Mouse (Mus musculus) embryonic facial prominence, embryonic 14.5 days (tissue): ENCODE measurements around the gene Ap2b1. TPM values are rescaled to one million over a fixed set of nuclear protein-coding genes. Genes with fewer than 3 reads are reported as not detected.

Source experiments
- ATAC-seq: fragments of 200-750 bp; cut with Nextera tagmentation; 2 replicates; pipeline ENCODE4 v1.8.0; 2017; ENCODE audit warnings: low read depth, moderate number of reproducible peaks, moderate TSS enrichment
- DNase-seq: peaks from one replicate; pipeline ENCODE4 v3.0.0-alpha.2; 2015; ENCODE audit warnings: low spot score
- H3K27ac ChIP-seq: fragments of 300-500 bp; sonication (generic); replicated peaks from 2 replicates; pipeline ENCODE4 v1.5.1; 2014; ENCODE audit warnings: low read depth, mild to moderate bottlenecking, low read length, moderate library complexity
- H3K27me3 ChIP-seq: fragments of 300-500 bp; sonication (generic); replicated peaks from 2 replicates; pipeline ENCODE4 v1.6.1; 2014; ENCODE audit warnings: low read length; ENCODE audit not compliant: control insufficient read depth, insufficient read depth
- H3K36me3 ChIP-seq: fragments of 300-500 bp; sonication (generic); 2 replicates; pipeline ENCODE4 v1.6.1; 2014; ENCODE audit warnings: low read length, mixed read lengths; ENCODE audit not compliant: control insufficient read depth, insufficient read depth
- H3K4me1 ChIP-seq: fragments of 300-500 bp; sonication (generic); 2 replicates; pipeline ENCODE4 v1.6.1; 2014; ENCODE audit warnings: antibody characterized with exemption, low read length; ENCODE audit not compliant: control insufficient read depth, insufficient read depth
- H3K4me2 ChIP-seq: fragments of 300-500 bp; sonication (generic); 2 replicates; pipeline ENCODE4 v1.6.1; 2014; ENCODE audit warnings: low read depth, mild to moderate bottlenecking, low read length, moderate library complexity, mixed read lengths
- H3K4me3 ChIP-seq: fragments of 300-500 bp; sonication (generic); 2 replicates; pipeline ENCODE4 v1.5.1; 2014; ENCODE audit warnings: low read depth, mild to moderate bottlenecking, low read length
- H3K9ac ChIP-seq: fragments of 300-500 bp; sonication (generic); 2 replicates; pipeline ENCODE4 v1.6.1; 2014; ENCODE audit warnings: low read depth, mild to moderate bottlenecking, low read length, moderate library complexity, mixed read lengths
- H3K9me3 ChIP-seq: fragments of 300-500 bp; sonication (generic); 2 replicates; pipeline ENCODE4 v1.6.1; 2016; ENCODE audit warnings: low read length; ENCODE audit not compliant: control insufficient read depth
- WGBS: fragments of 180-500 bp; shearing (Covaris S2); extraction: QIAGEN DNeasy Blood & Tissue Kit; methylation state at CpG from one replicate; pipeline ENCODE4 v1.1.7; 2014; 5-methylcytosine and 5-hydroxymethylcytosine counted together
- polyA plus RNA-seq: library from polyadenylated mRNA; unstranded; fragments of >200 nt; fragmentation: Nextera tagmentation; extraction: Ambion mirVana; gene quantifications from 2 replicates; pipeline ENCODE4 v1.2.1, GENCODE M21; 2014

Gene Ap2b1
- polyA plus RNA-seq, 1 experiment from 2014 or later: 65.5 TPM

DNA sequence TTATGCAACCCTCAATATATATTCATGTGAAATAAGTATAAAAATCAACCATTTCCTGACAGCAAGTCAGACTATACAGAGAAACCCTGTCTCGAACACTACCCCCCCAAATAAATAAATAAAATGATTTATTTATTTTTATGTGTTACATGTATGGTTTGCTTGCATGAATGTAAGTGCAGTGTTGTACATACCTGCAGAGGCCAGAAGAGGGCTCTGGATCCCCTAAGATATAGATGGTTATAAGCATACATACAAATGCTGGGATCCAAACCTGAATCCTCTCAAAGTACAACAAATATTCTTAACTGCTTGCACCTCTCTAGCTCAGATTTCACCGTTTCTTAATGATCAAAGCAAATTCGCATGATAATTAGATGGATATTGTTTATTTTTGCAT is 58.6 kb downstream of the Ap2b1 start:
- Histone ChIP-seq H3K9me3 (no peaks in the 10 kb centered on the region), H3K36me3 (peaks cover 27% of the 10 kb centered on the region), H3K4me2 (no peak overlapping the region), H3K4me3 (no peak overlapping the region), H3K27me3 (no peaks in the 10 kb centered on the region), H3K27ac (no peak overlapping the region), H3K4me1 (no peaks in the 10 kb centered on the region), H3K9ac (no peak overlapping the region)
- ATAC-seq: no peak
- DNase-seq: peak; percentile 70
- WGBS: 68% methylated on average over 3 of the region's 3 CpGs

DNA sequence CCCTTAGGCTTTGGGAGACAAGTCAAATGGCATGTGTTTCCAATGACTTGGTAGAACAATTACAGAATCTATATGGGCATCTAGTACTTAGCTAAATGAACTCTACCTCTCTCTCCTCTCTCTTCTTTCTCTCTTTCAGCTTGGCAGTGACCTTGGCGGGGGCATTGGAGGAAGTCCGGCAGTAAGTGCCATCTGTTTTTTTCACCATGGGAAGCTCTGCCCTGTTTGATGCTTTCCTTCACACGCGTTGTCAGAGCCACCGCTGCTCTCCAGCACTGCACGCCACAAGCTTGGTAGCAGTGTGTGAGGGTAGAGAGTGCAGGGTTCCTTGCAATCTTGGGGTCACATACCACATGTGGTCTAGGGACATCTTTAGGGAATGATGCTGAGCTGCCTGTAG is 65.8 kb downstream of the Ap2b1 start:
- Histone ChIP-seq H3K27ac (no peak overlapping the region), H3K4me3 (no peak overlapping the region), H3K4me2 (no peak overlapping the region), H3K36me3 (peaks cover 51% of the 10 kb centered on the region), H3K4me1 (no peaks in the 10 kb centered on the region), H3K27me3 (no peaks in the 10 kb centered on the region), H3K9ac (no peak overlapping the region), H3K9me3 (no peaks in the 10 kb centered on the region)
- WGBS: 92% methylated on average over 6 of the region's 6 CpGs
- no peak for DNase-seq
- ATAC-seq: no peak

DNA sequence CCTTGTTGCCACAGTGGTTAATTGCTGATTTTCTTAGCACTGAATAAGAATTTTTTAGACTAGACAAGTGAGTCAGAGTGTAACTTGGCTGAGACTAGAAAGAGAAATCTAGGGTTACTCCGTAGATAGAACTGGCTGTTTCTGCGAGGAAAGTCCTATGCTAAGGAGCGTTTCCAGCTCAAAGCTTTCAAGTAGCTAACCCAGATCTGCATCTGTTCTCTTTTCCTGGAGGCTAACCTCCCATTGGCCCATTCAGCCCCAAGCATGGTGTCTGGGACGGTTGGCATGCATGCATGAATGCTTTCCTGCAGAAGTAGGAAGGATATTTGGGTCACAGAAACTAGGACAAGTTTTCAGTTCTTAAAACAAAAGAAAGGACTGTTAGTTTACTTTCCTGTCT is 72.4 kb downstream of the Ap2b1 start:
- H3K36me3 ChIP-seq: peaks cover 70% of the 10 kb centered on the region
- H3K27ac ChIP-seq: no peak overlapping the region
- no peak overlapping the region for H3K4me3 ChIP-seq
- ATAC-seq: no peak
- H3K27me3 ChIP-seq: no peaks in the 10 kb centered on the region
- WGBS: 86% methylated on average over 4 of the region's 4 CpGs
- H3K4me1 ChIP-seq: no peaks in the 10 kb centered on the region
- no peak overlapping the region for H3K9ac ChIP-seq
- DNase-seq: peak; percentile 39
- H3K9me3 ChIP-seq: no peaks in the 10 kb centered on the region
- no peak overlapping the region for H3K4me2 ChIP-seq

GRCm38 (mm10) chr11:83379745-83380341 is 81.0 kb downstream of the Ap2b1 start:
- H3K27me3 ChIP-seq: no peaks in the 10 kb centered on the region
- H3K4me1 ChIP-seq: no peaks in the 10 kb centered on the region
- peaks cover 34% of the 10 kb centered on the region; the same call in 1 of the 2 replicates for H3K36me3 ChIP-seq
- H3K9me3 ChIP-seq: no peaks in the 10 kb centered on the region
- ATAC-seq (no peak), DNase-seq (no peak)
- H3K4me2 ChIP-seq: no peak overlapping the region
- WGBS: 75% methylated on average over 7 of the region's 7 CpGs
- no peak overlapping the region for H3K4me3 ChIP-seq
- no peak overlapping the region for H3K27ac ChIP-seq
- H3K9ac ChIP-seq: no peak overlapping the region

DNA sequence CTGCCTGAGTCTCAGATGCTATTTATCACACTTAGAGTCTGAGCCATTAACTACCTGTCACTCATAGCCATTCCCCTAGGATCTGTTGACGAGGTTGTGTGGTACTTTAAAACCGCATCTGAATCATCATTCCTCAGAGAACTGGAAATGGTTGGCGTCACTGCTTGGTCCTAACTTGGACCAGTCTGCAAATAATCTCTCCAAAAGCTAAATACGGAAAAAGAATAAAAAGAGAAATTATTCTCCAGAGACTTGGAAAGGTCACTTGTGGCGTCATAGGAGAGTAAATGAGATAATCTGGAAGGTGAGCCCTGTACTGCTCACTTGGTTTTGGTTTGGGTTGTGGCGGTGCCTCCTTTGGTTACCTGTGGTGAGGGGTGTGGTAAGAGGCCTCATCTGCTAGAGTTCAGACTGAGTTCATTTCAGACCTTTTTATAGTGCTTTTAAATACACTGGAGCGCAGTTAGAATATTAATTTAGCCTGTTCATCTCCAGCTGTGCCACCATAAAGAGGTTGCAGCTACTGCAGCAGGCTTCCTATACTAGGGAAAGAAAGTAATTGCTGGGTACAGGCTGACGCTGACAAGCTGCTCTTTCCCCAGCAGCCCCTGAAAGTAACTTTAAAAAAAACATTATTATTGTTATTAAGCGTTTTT is 84.2 kb downstream of the Ap2b1 start:
- DNase-seq (no peak), ATAC-seq (no peak)
- Histone ChIP-seq H3K9ac (no peak overlapping the region), H3K27me3 (no peaks in the 10 kb centered on the region), H3K4me2 (no peak overlapping the region), H3K4me1 (no peaks in the 10 kb centered on the region), H3K27ac (no peak overlapping the region), H3K4me3 (no peak overlapping the region), H3K36me3 (peaks cover 14% of the 10 kb centered on the region; the same call in 1 of the 2 replicates), H3K9me3 (no peaks in the 10 kb centered on the region)
- WGBS: 74% methylated on average over 9 of the region's 9 CpGs

DNA sequence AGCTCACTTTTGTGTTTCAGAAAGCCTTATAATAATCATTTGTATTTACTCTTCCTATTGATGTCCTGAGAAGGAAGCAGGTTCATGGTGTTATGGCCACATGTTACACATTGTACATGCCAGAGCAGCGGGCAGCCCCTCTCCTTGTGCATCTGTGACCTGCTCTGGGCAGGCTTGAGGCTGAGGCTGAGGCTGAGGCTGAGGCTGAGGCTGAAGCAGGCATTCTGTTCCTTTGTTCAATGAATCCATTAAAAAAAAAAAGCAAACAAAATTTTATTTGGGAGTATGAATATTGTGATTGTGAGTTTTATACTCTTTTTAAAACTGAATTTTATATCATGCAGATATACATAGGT is 84.7 kb downstream of the Ap2b1 start:
- Histone ChIP-seq H3K27me3 (no peaks in the 10 kb centered on the region), H3K4me3 (no peak overlapping the region), H3K9ac (no peak overlapping the region), H3K4me1 (no peaks in the 10 kb centered on the region), H3K4me2 (no peak overlapping the region), H3K9me3 (no peaks in the 10 kb centered on the region), H3K27ac (no peak overlapping the region), H3K36me3 (peaks cover 13% of the 10 kb centered on the region; the same call in 1 of the 2 replicates)
- 91% methylated on average over 1 of the region's 1 CpGs for WGBS
- ATAC-seq: no peak
- no peak for DNase-seq

DNA sequence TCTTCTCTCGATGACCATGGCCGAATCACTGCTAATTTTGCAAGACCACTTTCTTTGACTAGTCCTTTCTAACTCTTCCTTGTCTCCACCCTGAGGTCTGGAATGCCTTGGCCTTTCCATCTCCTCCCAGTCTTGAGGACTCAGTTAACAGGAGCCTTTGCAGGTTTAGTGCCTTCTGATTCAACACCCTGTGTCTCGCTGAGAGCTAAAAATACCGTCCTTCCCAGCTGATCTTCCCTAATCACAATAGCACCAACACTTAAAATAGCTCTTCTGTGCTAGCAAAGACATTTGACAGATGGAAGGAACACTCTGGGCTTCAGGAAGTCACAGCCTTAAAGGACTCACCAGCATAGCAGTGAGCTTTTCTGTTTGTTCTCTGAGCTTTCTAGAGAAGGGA is 94.2 kb downstream of the Ap2b1 start:
- Histone ChIP-seq H3K27me3 (no peaks in the 10 kb centered on the region), H3K4me1 (no peaks in the 10 kb centered on the region), H3K9me3 (no peaks in the 10 kb centered on the region), H3K27ac (no peak overlapping the region), H3K9ac (no peak overlapping the region), H3K4me3 (no peak overlapping the region), H3K4me2 (no peak overlapping the region), H3K36me3 (peaks cover 57% of the 10 kb centered on the region)
- 95% methylated on average over 4 of the region's 4 CpGs for WGBS
- no peak for DNase-seq
- ATAC-seq: no peak

- H3K4me3 ChIP-seq: no peak overlapping the region
- ATAC-seq: no peak
- H3K4me1 ChIP-seq: no peaks in the 10 kb centered on the region
- H3K27me3 ChIP-seq: no peaks in the 10 kb centered on the region
- peaks cover 58% of the 10 kb centered on the region for H3K36me3 ChIP-seq
- no peak overlapping the region for H3K9ac ChIP-seq
- DNase-seq: peak; percentile 27
- H3K27ac ChIP-seq: no peak overlapping the region
- no peaks in the 10 kb centered on the region for H3K9me3 ChIP-seq
- WGBS: 43% methylated on average over 6 of the region's 6 CpGs
- no peak overlapping the region for H3K4me2 ChIP-seq
These were observed 96.1 kb downstream of the Ap2b1 start for GRCm38 (mm10) chr11:83394802-83395439.

GRCm38 (mm10) chr11:83397626-83398025 is 98.8 kb downstream of the Ap2b1 start:
- no peaks in the 10 kb centered on the region for H3K27me3 ChIP-seq
- no peak overlapping the region for H3K9ac ChIP-seq
- no peak overlapping the region for H3K27ac ChIP-seq
- no peak overlapping the region for H3K4me3 ChIP-seq
- no peaks in the 10 kb centered on the region for H3K9me3 ChIP-seq
- 89% methylated on average over 7 of the region's 7 CpGs for WGBS
- H3K4me2 ChIP-seq: no peak overlapping the region
- H3K4me1 ChIP-seq: no peaks in the 10 kb centered on the region
- ATAC-seq: no peak
- peaks cover 40% of the 10 kb centered on the region for H3K36me3 ChIP-seq
- DNase-seq: no peak
